Mouse (Mus musculus): ENCODE results near the gene Aak1.

The Aak1 gene

DNA sequence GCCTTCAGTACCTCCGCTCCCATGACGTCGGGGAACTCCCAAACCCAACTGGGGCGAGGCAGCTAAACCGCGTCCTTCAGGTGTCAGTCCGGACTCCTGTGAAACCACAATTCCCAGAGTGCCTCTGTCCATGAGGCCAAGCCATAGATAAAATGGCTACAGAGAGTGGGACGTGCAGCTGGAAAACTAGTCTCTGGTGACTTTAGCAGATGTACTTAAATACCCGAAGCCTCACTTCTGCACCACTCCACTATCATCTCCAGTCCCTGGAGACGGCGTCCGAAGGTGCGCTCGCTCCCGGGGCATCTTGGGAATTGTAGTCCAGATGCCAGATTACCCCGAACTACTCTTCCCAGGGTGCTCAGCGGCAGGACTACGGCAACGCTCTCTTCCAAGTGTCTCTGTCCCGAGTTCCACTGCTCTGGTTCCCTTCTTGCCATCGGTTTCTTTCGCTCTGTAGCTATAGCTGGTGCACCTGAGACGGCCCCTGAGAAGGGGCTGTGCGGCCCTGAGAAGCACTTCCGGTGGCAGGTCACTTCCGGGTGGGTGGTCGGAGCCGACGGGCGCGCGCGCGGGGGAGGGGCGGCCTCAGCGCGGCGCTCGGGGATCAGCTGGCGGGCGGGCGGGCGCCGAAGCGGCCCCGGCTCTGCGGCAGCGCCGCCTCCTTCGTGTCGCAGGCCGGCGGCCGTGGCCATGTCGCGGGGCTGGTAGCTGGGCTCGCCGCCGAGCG lies at the start of gene Aak1:
TSS of gene Aak1 (plus strand) at position 603 of the 730 bp plus-strand sequence.
- ChIA-PET POLR2A (interaction anchor here in 3 of 4 experiments (0.6 to 2.5 kb wide), 23 partner anchors 9 to 527 kb away, joined by 3 to 11 read pairs (median 3); partner anchors contain the start of gene Nfu1 (in 1 of the 3)), CTCF (interaction anchor here in 3 of 4 experiments (0.6 to 1.5 kb wide), 6 partner anchors 10 to 255 kb away, joined by 3 to 8 read pairs (median 3); no protein-coding TSS in a partner anchor)

DNA sequence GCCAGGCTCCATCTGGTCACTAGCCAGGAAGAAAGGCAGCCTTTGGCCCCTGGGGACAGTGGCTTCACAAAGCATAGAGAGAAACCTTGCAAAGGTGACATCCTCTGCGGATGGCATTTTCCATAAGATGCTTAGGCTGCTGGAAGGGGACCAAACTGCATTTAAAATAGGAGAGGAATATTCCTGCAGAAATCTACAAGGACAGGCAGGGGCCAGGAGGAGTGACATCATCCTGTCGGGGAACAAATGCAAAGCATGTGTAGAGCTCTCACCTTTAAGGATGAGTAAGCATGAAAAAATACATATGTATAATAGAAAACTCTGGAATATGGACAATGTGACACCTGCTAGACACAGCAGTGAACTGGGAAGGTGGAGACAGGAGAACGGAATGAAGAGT lies 48.9 kb upstream of the Aak1 start:
- ChIA-PET CTCF (interaction anchor here in 2 of 4 experiments (0.6 to 0.9 kb wide), 2 partner anchors 11 to 252 kb away, joined by 3 read pairs; no protein-coding TSS in a partner anchor), POLR2A (no interaction called here)

DNA sequence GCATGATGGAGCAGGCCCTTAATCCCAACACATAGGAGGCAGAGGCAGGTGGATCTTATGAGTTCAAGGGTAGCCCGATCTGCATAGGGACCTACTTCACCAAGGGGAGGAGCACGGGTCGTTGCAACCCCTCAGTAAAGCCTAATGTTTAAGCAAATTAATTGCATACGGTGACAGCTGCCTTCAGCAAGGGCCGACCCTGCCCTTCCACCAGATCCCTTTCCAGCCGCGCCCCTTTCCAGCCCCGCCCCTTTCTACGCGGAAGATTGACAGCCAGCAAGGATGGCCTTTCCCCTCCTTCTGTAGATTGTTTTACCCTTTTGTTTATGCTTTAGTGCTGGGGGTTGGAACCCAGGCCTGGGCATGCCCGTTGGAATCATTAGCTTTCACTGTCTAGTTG lies 47.9 kb upstream of the Aak1 start:
- ChIA-PET CTCF (interaction anchor here in 2 of 4 experiments (0.5 to 0.9 kb wide), 6 partner anchors 47 to 889 kb away, joined by 3 read pairs; no protein-coding TSS in a partner anchor), POLR2A (interaction anchor here (0.6 to 2.2 kb wide), 7 partner anchors 8 to 118 kb away, joined by 3 to 8 read pairs (median 3); partner anchors contain the start of gene Anxa4 (in 1 of the 4))

DNA sequence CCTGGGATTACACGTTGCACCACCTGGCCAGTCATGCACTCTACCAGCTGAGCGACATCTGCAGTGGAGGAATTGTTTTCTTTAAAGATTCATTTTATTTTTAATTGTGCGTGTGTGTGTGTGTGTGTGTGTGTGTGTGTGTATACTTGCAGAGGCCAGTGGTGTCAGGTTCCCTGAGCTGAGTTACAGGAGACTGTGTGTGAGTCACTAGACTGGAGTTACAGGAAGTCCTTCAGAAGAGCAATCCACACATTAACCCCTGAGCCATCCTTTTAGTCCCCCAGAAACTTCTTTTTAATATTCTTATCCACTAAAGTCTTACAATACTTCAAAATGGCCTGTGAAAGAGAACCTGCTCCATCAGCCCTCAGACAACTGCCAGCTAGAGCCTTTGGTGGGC lies 44.7 kb upstream of the Aak1 start:
- CTCF ChIA-PET: interaction anchor here in 3 of 4 experiments (0.6 to 1.4 kb wide), 7 partner anchors 19 to 297 kb away, joined by 3 to 14 read pairs (median 4); no protein-coding TSS in a partner anchor
- POLR2A ChIA-PET: interaction anchor here in 3 of 4 experiments (0.6 to 1.1 kb wide), 6 partner anchors 8 to 308 kb away, joined by 3 to 4 read pairs (median 3); no protein-coding TSS in a partner anchor

DNA sequence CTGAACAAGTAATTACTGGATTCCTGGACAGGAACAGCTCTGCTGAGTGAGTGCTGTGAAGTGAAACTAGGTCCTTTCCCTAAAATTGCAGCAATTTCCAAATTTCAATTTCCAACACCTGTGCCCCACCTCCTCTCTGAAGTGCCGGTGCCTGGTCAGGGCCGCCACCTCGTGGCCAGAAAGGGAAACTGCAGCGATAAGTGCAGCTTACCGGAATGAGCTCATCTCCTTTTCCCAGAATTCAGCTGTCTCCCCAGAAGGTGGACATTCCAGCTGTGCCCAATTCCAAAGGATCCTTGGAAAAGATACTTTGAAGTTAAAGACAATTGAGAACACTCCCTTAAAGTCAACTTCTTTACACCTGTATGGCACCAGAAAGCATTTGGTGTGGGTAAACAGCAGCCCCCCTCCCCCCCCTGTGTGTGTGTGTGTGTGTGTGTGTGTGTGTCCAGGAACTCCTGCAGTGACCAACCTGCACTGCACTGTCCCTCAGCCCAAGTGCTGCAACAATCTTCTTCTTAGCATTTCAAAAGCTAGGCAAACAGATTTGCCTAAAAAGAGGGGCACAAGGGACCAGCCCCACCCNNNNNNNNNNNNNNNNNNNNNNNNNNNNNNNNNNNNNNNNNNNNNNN lies 42.7 kb upstream of the Aak1 start:
- CTCF ChIA-PET: interaction anchor here (0.6 to 2.8 kb wide), 78 partner anchors 9 to 1538 kb away, joined by 3 to 43 read pairs (median 4); partner anchors contain the start of genes Anxa4 (in 2 of the 4), Gmcl1 (in 2 of the 4), C87436 (in 1 of the 4) and Fam136a (in 1 of the 4)
- POLR2A ChIA-PET: interaction anchor here (0.6 to 1.5 kb wide), 27 partner anchors 9 to 1438 kb away, joined by 3 to 12 read pairs (median 4); partner anchors contain the start of genes Anxa4 (in 2 of the 4) and Gmcl1 (in 1 of the 4)

DNA sequence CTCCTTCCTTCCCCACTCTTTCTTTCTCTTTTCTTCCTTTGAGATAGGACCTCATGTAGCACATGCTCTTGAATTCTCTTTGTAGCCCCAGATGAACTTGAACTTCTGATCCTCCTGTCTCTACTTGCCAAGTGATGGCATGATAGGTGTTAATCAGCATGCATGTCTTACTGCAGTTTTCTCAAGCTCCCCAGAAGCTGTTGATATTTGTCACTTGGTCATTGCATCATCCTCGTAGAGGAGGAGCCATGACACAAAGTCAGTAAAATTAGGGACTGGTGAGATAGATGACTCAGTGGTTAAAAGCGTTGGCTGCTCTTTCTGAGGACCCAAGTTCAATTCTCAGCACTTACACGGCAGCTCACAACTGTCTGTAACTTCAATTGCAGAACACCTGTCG lies 36.4 kb upstream of the Aak1 start:
- CTCF ChIA-PET: interaction anchor here in 1 of 4 experiments (1.6 kb wide), 1 partner anchor 10 kb away, joined by 6 read pairs; no protein-coding TSS in a partner anchor
- POLR2A ChIA-PET: interaction anchor here in 1 of 4 experiments (1.4 to 1.6 kb wide), 2 partner anchors 8 to 9 kb away, joined by 3 read pairs; no protein-coding TSS in a partner anchor

DNA sequence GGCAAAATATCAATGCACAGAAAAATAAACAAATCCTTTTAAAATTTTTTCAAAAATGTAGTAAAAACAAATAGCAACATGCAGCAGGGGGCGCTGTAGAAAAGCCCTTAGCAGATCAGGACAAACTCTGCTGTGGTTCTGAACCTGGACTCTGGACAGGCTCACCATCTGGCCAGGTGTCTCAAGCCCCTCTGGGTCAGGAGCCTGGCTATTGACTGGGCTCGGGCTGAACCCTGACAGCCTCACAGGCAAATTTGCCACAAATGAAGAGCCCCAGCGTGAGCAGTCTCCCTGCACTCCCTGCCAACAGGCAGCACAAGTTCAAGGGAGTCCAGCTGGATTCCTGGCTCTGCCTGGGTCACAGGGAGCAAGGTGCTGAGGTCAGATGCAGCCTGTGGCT lies 36.0 kb upstream of the Aak1 start:
- POLR2A ChIA-PET: interaction anchor here in 1 of 4 experiments (1.4 kb wide), 1 partner anchor 9 kb away, joined by 3 read pairs; no protein-coding TSS in a partner anchor
- CTCF ChIA-PET: interaction anchor here in 1 of 4 experiments (1.6 kb wide), 1 partner anchor 10 kb away, joined by 6 read pairs; no protein-coding TSS in a partner anchor

DNA sequence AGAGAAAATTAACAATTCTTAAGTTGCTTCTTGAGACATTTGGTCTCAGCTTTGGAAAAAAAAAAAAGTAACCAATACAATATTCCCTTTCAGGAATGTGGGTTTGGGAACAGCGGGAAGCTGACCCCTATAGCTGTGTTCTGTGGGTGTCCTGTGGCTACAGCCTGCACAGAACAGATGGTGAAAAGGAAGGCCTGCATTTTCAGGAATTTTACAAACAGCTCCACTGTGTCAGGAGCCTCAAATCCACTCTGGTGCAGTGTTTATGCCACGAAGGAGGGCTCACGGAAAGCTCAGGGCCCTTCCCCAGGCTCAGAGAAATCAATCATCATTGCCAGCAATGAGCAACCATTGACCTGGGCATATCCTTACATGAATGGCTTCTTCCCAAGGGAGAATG lies 34.4 kb upstream of the Aak1 start:
- ChIA-PET CTCF (interaction anchor here (0.6 to 3.7 kb wide), 14 partner anchors 8 to 1578 kb away, joined by 3 to 38 read pairs (median 3); no protein-coding TSS in a partner anchor), POLR2A (interaction anchor here in 3 of 4 experiments (0.6 to 1.7 kb wide), 16 partner anchors 9 to 1569 kb away, joined by 3 to 10 read pairs (median 3); no protein-coding TSS in a partner anchor)

DNA sequence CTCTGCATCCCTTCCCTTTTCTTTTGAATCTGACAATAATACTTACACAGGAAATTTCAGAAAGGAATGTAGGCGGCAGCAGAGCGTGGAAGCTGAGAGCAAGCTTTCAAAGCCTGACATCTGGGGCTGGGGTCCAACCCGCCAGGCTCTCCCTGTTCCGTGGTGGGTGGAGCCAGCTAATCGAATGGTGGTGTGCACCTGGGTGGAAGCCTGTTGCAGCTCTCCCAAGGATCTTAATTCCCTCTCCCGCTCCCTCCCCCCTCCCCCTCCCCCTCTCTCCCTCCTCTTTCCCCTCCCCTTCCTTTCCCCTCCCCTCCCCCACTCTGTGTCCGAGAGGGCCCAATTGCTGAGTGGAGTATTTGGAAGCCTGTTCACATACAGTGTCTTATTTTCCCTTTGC lies 33.9 kb upstream of the Aak1 start:
- ChIA-PET POLR2A (interaction anchor here in 3 of 4 experiments (0.6 to 1.7 kb wide), 15 partner anchors 9 to 1568 kb away, joined by 3 to 10 read pairs (median 3); no protein-coding TSS in a partner anchor), CTCF (interaction anchor here in 3 of 4 experiments (0.6 to 3.7 kb wide), 15 partner anchors 8 to 1578 kb away, joined by 3 to 38 read pairs (median 3); partner anchors contain the start of gene Gmcl1 (in 1 of the 3))

DNA sequence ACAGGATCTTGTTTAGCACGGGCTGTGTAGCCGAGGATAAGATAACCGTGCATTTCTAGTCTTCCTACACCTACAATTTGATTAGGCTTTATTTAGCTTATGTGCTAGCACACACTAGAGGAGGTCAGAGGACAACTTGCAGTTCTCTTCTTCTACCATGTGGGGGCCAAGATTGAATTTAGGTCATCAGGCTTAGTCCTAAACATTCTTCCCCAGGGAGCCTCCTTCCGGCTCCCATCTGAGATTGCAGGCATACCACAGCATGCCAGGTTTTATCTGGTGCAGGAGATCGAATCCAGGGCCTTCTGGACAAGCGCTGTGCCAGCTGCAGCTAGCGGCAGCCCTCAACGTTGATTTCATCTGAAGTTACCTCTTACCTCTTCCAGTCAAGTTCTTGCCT lies 32.7 kb upstream of the Aak1 start:
- CTCF ChIA-PET: interaction anchor here (0.6 to 3.7 kb wide), 23 partner anchors 9 to 623 kb away, joined by 3 to 38 read pairs (median 3); partner anchors contain the start of gene Gmcl1 (in 1 of the 4)
- POLR2A ChIA-PET: interaction anchor here in 3 of 4 experiments (0.6 to 1.7 kb wide), 14 partner anchors 10 to 904 kb away, joined by 3 to 6 read pairs (median 3); partner anchors contain the start of genes Gfpt1 (in 2 of the 3) and Aak1 (in 1 of the 3)

DNA sequence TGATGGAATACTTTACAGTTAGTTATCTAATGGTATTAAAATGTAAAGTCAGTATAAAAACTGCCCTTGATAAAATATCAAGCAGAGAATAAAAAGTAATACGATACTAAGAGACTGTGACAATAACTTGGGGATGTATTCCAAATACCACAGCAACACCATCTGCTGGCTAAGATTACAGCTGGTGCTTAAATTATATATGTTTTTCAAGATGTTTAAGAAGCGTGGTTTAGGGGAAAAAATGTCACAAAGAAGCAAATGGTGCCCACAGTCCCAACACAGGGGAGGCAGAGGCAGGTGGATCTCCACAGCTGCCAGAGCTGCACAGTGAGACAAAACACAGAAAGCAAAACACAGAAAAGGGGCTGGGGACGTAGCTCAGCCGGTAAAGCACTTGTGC lies 30.4 kb upstream of the Aak1 start:
- ChIA-PET POLR2A (interaction anchor here in 1 of 4 experiments (0.7 kb wide), 1 partner anchor 76 kb away, joined by 4 read pairs; no protein-coding TSS in a partner anchor), CTCF (interaction anchor here in 1 of 4 experiments (0.6 kb wide), 2 partner anchors 13 to 554 kb away, joined by 3 to 4 read pairs; no protein-coding TSS in a partner anchor)

DNA sequence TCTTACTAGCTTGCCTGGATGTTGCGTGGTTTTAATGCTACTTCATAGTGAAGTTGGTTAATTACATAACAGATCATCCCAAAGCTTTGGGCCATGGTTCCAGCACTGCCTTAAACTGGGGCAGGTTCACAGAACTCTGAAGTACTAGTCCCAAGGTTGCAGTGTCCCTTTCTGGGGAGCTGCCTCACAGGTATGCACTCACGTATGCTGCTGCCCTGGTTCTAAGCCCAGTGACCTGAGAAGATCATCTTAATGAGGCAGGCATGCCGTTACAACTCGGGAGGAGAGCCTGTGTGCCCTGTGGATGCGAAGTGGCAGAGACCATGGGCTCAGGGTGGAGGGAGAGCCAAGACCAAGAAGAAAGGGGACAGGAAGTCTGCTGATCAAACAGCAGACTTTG lies 29.4 kb upstream of the Aak1 start:
- POLR2A ChIA-PET: interaction anchor here in 2 of 4 experiments (1.1 to 1.2 kb wide), 3 partner anchors 8 to 12 kb away, joined by 3 read pairs; no protein-coding TSS in a partner anchor
- CTCF ChIA-PET: interaction anchor here in 3 of 4 experiments (0.5 to 2.5 kb wide), 9 partner anchors 13 to 623 kb away, joined by 3 to 16 read pairs (median 5); no protein-coding TSS in a partner anchor

DNA sequence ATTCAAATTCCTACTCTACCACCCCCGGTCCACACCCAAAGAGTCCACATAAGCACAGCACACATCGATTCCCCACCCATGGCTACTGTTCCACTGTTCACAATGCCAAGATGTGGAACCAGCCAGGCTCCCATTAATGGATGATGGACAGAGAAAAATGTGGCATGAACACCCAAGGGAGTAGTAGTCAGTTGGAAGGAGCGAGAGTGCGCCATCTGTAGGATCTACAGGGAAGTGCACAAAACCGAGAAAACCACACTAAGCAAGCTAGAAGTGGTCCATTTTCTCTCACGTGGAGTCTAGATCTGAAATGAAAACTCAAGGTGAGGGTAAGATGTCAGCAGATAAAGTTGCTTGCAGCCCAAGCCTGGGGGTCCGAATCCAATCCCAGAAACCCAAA lies 28.6 kb upstream of the Aak1 start:
- ChIA-PET POLR2A (interaction anchor here in 3 of 4 experiments (0.6 to 1.4 kb wide), 9 partner anchors 8 to 379 kb away, joined by 3 to 6 read pairs (median 4); no protein-coding TSS in a partner anchor), CTCF (interaction anchor here (0.6 to 2.6 kb wide), 35 partner anchors 9 to 461 kb away, joined by 3 to 17 read pairs (median 3); no protein-coding TSS in a partner anchor)

DNA sequence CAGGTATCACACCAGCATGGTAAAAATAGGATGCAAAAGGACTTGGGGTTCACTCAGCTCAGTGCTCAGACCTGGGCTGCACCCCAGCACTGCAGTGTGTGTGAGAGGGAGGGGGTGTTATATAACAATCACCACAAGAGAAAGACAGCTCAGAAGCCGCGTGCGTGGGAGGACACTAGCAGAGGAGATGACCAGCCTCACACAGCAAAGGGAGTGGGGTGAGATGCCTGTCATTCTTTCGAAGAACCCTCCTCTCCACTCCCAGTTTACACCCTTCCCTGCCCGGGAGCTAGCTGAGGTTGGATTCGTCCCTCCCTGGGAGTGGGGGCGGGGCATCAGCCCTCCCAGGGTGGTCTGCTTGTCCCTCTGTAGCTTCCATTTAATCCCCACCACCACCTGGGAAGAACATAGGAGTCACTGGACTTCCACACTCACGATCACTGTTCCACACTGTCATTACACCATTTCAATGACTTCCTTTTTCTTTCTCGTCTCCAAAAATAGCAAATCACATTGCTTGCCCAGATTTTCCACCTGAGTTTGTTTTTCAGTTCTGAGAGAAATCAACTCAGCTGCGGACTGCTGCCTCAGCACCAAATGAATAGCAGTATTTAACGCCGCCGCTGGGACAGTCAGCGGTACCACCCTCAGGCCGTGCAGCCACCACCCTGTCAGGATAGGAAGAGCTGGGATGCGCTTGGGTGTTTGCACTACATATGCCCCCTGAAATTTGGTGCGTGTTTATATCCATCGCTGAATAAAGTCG lies 26.8 kb upstream of the Aak1 start:
- ChIA-PET CTCF (interaction anchor here (0.6 to 2.6 kb wide), 18 partner anchors 8 to 976 kb away, joined by 3 to 17 read pairs (median 4); no protein-coding TSS in a partner anchor), POLR2A (interaction anchor here in 3 of 4 experiments (0.6 to 2.8 kb wide), 26 partner anchors 9 to 384 kb away, joined by 3 to 11 read pairs (median 4); partner anchors contain the start of genes Aak1 (in 2 of the 3), C87436 (in 1 of the 3) and Nfu1 (in 1 of the 3))

DNA sequence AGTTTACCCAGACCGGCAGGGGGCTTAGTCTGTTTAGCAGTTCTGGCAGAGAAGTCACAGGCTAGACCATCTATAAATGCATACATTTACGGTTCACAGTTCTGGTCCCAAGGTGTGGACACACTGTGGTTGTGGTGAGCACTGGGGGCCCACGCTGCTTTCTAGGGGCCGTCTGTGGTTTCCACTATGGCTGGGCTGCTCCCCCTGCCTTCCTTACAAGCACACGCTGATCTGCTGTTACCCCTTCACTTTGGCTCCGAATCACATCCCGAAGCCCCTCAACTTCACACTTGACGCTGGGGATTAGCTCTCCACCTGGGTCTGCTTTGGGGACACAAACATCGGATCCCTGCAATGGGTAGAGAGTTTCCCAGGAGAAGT lies 26.3 kb upstream of the Aak1 start:
- ChIA-PET CTCF (interaction anchor here (0.6 to 2.6 kb wide), 19 partner anchors 8 to 976 kb away, joined by 3 to 17 read pairs (median 4); no protein-coding TSS in a partner anchor), POLR2A (interaction anchor here in 3 of 4 experiments (0.6 to 2.8 kb wide), 27 partner anchors 8 to 385 kb away, joined by 3 to 11 read pairs (median 4); partner anchors contain the start of genes Aak1 (in 3 of the 3), C87436 (in 1 of the 3) and Nfu1 (in 1 of the 3))

DNA sequence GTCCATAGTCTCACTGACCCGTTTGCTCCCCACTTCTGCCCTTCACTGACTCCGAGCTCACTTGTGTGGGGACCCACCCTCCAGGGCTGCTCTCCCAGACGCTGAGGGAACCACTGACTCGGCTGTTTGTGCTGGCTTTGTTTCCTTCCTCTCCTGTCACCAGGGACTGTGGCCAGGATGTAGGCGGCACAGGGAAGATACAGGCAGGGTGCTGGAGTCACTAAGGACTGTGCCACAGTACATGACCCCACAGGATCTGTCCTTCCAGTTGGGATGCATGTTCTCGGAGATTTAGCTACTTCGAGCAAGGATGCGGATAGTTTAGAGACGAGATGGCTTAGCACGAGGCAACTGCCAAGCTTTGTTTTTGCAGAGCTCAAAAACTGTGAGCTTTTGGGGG lies 25.5 kb upstream of the Aak1 start:
- CTCF ChIA-PET: interaction anchor here in 3 of 4 experiments (0.6 to 2.2 kb wide), 14 partner anchors 8 to 1892 kb away, joined by 3 to 17 read pairs (median 6); partner anchors contain the start of gene Aak1 (in 1 of the 3)
- POLR2A ChIA-PET: interaction anchor here in 3 of 4 experiments (0.6 to 2.8 kb wide), 19 partner anchors 9 to 154 kb away, joined by 3 to 11 read pairs (median 3); partner anchors contain the start of gene Aak1 (in 3 of the 3)

Measured in embryonic stem cell, embryonic (primary cell).